Mouse (Mus musculus): ENCODE data around the gene Card10. TPM values are rescaled to one million over a fixed set of nuclear protein-coding genes. Genes with fewer than 3 reads are reported as not detected.

Card10 gene
- polyA plus RNA-seq, 1 experiment = 6.4 TPM

DNA sequence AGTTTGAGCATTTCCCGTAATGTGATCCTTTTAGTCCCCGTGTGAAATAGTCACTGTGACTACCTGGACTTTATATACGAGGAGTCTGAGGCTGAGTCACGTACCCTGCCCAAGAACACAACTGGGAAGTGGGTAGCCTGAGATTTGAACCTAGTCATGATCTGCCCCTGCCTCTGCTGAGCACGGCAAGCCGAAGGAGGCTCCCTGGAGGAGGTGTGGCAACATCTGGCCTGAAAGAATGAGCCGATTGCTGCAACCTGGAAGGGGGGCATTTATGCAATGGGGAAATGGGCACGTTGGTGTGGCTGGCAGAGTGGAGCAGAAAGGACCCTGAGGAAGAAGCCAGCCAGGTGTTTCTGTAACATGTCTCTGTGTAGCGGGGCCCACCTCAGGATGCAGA, 6.9 kb upstream of the Card10 start:
- Histone ChIP-seq H3K27me3 (ENCODE audit: control insufficient read depth, insufficient read depth, low read length) (no peaks in the 10 kb centered on the region), H3K4me1 (ENCODE audit: control insufficient read depth, insufficient read depth, insufficient read length) (no peaks in the 10 kb centered on the region), H3K4me3 (ENCODE audit: extremely low read depth, insufficient read depth, insufficient read length) (no peak overlapping the region), H3K36me3 (ENCODE audit: control insufficient read depth, insufficient read depth, low read length) (no peaks in the 10 kb centered on the region), H3K27ac (ENCODE audit: insufficient read depth, low read length) (no peak overlapping the region)
- no peak for DNase-seq (ENCODE audit: low read depth in 1 of 2, low spot score in 2 of 2)
- TF ChIP-seq POLR2A (IDR thresholded peaks at IDR 0.05; ENCODE audit: low read depth, low read length) (no peak), CTCF (IDR thresholded peaks at IDR 0.05; ENCODE audit: extremely low read depth, insufficient read depth, insufficient read length, insufficient replicate concordance) (no peak)
- 41% methylated on average over 9 of the region's 9 CpGs for WGBS

GRCm38 (mm10) chr15:78808980-78809379, 6.1 kb upstream of the Card10 start:
- no peak for TF ChIP-seq CTCF (IDR thresholded peaks at IDR 0.05; ENCODE audit: extremely low read depth, insufficient read depth, insufficient read length, insufficient replicate concordance)

DNA sequence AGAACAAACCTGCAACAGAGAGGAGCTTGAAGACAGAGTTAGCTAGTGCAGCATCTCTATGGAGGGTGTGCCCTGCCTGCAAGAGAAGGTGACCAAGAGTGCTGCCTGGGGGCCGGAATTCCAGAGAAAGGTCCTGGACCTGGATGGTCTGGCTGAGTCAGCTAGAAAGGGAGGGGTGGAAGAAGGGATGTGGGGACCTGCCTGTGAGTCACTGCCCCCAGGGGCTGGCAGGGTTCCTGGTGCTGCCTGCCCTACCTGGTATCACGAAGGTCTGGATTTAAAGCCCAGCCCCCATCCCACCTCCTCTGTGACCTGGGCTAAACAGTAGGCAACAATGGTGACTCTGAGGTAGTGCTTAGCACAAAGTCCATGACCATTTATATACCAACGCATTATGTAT, 4.3 kb upstream of the Card10 start:
- no peak for TF ChIP-seq POLR2A (IDR thresholded peaks at IDR 0.05; ENCODE audit: low read depth, low read length)
- TF ChIP-seq CTCF (IDR thresholded peaks at IDR 0.05; ENCODE audit: extremely low read depth, insufficient read depth, insufficient read length, insufficient replicate concordance) = no peak
- Histone ChIP-seq H3K4me3 (ENCODE audit: extremely low read depth, insufficient read depth, insufficient read length) (no peak overlapping the region), H3K4me1 (ENCODE audit: control insufficient read depth, insufficient read depth, insufficient read length) (peaks cover 10% of the 10 kb centered on the region), H3K36me3 (ENCODE audit: control insufficient read depth, insufficient read depth, low read length) (no peaks in the 10 kb centered on the region), H3K27me3 (ENCODE audit: control insufficient read depth, insufficient read depth, low read length) (peaks cover 8% of the 10 kb centered on the region; the same call in 1 of the 2 replicates), H3K27ac (ENCODE audit: insufficient read depth, low read length) (no peak overlapping the region)
- no peak for DNase-seq (ENCODE audit: low read depth in 1 of 2, low spot score in 2 of 2)
- 82% methylated on average over 3 of the region's 3 CpGs for WGBS

More at GRCm38 (mm10) chr15:78808980-78809379, 6.1 kb upstream of the Card10 start:
- Histone ChIP-seq H3K4me3 (ENCODE audit: extremely low read depth, insufficient read depth, insufficient read length) (no peak overlapping the region), H3K4me1 (ENCODE audit: control insufficient read depth, insufficient read depth, insufficient read length) (no peaks in the 10 kb centered on the region), H3K27ac (ENCODE audit: insufficient read depth, low read length) (no peak overlapping the region), H3K27me3 (ENCODE audit: control insufficient read depth, insufficient read depth, low read length) (no peaks in the 10 kb centered on the region), H3K36me3 (ENCODE audit: control insufficient read depth, insufficient read depth, low read length) (no peaks in the 10 kb centered on the region)
- no peak for DNase-seq (ENCODE audit: low read depth in 1 of 2, low spot score in 2 of 2)
- WGBS = 89% methylated on average over 2 of the region's 2 CpGs

DNA sequence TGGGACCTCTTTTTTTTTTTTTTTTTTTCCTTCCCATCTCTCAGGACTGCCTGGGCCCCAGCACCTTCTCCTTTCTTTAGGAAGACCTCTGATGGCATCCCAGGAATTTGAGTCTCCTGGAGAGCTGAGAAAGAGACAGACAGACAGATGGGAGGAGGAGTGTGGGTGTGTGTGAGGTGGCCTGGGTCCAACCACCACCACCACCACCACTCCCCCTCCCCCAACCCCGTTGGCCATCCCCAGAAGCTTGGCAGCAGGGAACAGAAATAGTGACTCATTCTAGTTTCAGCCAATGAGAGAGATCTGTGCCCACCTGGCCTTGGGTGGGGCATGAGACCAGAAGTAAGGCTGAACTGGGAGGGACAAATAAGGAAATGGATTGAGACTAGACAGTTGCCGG, 3.8 kb upstream of the Card10 start:
- Histone ChIP-seq H3K36me3 (ENCODE audit: control insufficient read depth, insufficient read depth, low read length) (no peaks in the 10 kb centered on the region), H3K27me3 (ENCODE audit: control insufficient read depth, insufficient read depth, low read length) (peaks cover 10% of the 10 kb centered on the region; the same call in 1 of the 2 replicates), H3K27ac (ENCODE audit: insufficient read depth, low read length) (no peak overlapping the region), H3K4me1 (ENCODE audit: control insufficient read depth, insufficient read depth, insufficient read length) (peaks cover 12% of the 10 kb centered on the region), H3K4me3 (ENCODE audit: extremely low read depth, insufficient read depth, insufficient read length) (no peak overlapping the region)
- 34% methylated on average over 2 of the region's 2 CpGs for WGBS
- DNase-seq (ENCODE audit: low read depth in 1 of 2, low spot score in 2 of 2) = no peak
- TF ChIP-seq POLR2A (IDR thresholded peaks at IDR 0.05; ENCODE audit: low read depth, low read length) (no peak), CTCF (IDR thresholded peaks at IDR 0.05; ENCODE audit: extremely low read depth, insufficient read depth, insufficient read length, insufficient replicate concordance) (no peak)

DNA sequence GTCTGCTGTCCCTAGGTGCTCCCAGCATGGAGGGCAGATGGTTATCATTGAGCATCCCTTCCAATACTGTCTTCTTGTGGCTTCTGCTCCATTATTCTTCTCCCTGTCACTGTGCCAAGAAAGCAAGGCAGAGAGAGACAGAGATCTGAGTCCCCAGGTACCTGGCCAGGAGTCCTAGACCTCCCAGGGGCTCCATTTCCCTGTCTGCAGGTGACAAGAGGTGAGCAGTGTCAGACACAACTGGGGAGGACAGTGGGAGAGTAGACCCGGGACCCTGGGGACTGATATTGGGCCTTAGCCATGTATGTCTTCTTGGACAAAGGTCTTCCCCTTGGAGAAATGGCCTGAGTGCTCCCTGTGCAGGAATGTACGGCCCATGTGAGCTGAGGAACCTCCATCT, 2.5 kb upstream of the Card10 start:
- Histone ChIP-seq H3K4me3 (ENCODE audit: extremely low read depth, insufficient read depth, insufficient read length) (no peak overlapping the region), H3K4me1 (ENCODE audit: control insufficient read depth, insufficient read depth, insufficient read length) (peaks cover 12% of the 10 kb centered on the region), H3K27me3 (ENCODE audit: control insufficient read depth, insufficient read depth, low read length) (peaks cover 10% of the 10 kb centered on the region; the same call in 1 of the 2 replicates), H3K27ac (ENCODE audit: insufficient read depth, low read length) (no peak overlapping the region), H3K36me3 (ENCODE audit: control insufficient read depth, insufficient read depth, low read length) (no peaks in the 10 kb centered on the region)
- TF ChIP-seq CTCF (IDR thresholded peaks at IDR 0.05; ENCODE audit: extremely low read depth, insufficient read depth, insufficient read length, insufficient replicate concordance) (no peak), POLR2A (IDR thresholded peaks at IDR 0.05; ENCODE audit: low read depth, low read length) (no peak)
- WGBS = 69% methylated on average over 2 of the region's 2 CpGs
- DNase-seq (ENCODE audit: low read depth in 1 of 2, low spot score in 2 of 2) = no peak

- H3K4me1 ChIP-seq (ENCODE audit: control insufficient read depth, insufficient read depth, insufficient read length) = peaks cover 12% of the 10 kb centered on the region
- H3K27ac ChIP-seq (ENCODE audit: insufficient read depth, low read length) = no peak overlapping the region
- no peak for TF ChIP-seq CTCF (IDR thresholded peaks at IDR 0.05; ENCODE audit: extremely low read depth, insufficient read depth, insufficient read length, insufficient replicate concordance)
- TF ChIP-seq POLR2A (IDR thresholded peaks at IDR 0.05; ENCODE audit: low read depth, low read length) = no peak
- no peak for DNase-seq (ENCODE audit: low read depth in 1 of 2, low spot score in 2 of 2)
- WGBS = 54% methylated on average over 6 of the region's 6 CpGs
- no peak overlapping the region for H3K4me3 ChIP-seq (ENCODE audit: extremely low read depth, insufficient read depth, insufficient read length)
- H3K27me3 ChIP-seq (ENCODE audit: control insufficient read depth, insufficient read depth, low read length) = peaks cover 10% of the 10 kb centered on the region; the same call in 1 of the 2 replicates
- no peaks in the 10 kb centered on the region for H3K36me3 ChIP-seq (ENCODE audit: control insufficient read depth, insufficient read depth, low read length)
Observed at GRCm38 (mm10) chr15:78804326-78804725, 1.5 kb upstream of the Card10 start.

GRCm38 (mm10) chr15:78803499-78803900, 658 bp upstream of the Card10 start:
- no peaks in the 10 kb centered on the region for H3K36me3 ChIP-seq (ENCODE audit: control insufficient read depth, insufficient read depth, low read length)
- no peak overlapping the region for H3K27ac ChIP-seq (ENCODE audit: insufficient read depth, low read length)
- 42% methylated on average over 8 of the region's 8 CpGs for WGBS
- peaks cover 10% of the 10 kb centered on the region; the same call in 1 of the 2 replicates for H3K27me3 ChIP-seq (ENCODE audit: control insufficient read depth, insufficient read depth, low read length)
- TF ChIP-seq POLR2A (IDR thresholded peaks at IDR 0.05; ENCODE audit: low read depth, low read length) (no peak), CTCF (IDR thresholded peaks at IDR 0.05; ENCODE audit: extremely low read depth, insufficient read depth, insufficient read length, insufficient replicate concordance) (no peak)
- DNase-seq (ENCODE audit: low read depth in 1 of 2, low spot score in 2 of 2) = no peak
- no peak overlapping the region for H3K4me3 ChIP-seq (ENCODE audit: extremely low read depth, insufficient read depth, insufficient read length)
- H3K4me1 ChIP-seq (ENCODE audit: control insufficient read depth, insufficient read depth, insufficient read length) = peaks cover 12% of the 10 kb centered on the region

Data from spleen, adult 2 months (tissue).